Mouse (Mus musculus): ENCODE data around the gene Capn5. TPM values are rescaled to one million over a fixed set of nuclear protein-coding genes. Genes with fewer than 3 reads are reported as not detected.

Capn5 gene
- polyA plus RNA-seq, 1 experiment from 2014 or later: 16.3 TPM

DNA sequence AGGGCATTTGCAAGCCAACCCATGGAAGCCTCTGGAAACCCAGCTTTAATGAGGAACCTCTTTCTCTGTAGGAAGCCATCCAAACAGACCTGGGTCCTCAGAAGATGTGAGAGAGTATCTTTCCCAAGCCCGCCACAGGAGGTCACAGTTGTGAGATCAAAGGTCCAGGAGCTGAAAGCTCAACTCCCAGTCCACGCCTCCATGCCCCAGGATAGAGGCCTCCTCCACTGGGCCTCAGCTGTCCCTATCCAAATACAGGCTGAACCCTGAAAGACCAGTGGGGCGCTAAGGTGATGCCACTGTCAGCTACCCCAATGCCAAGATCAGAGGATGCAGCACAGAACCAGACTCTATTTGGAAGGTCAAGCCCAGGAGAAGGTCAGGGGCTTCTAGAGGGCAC, 35.4 kb downstream of the Capn5 start:
- WGBS: 68% methylated on average over 3 of the region's 3 CpGs
- peaks cover 8% of the 10 kb centered on the region; the same call in 1 of the 2 replicates for H3K27me3 ChIP-seq
- H3K27ac ChIP-seq: 0 out of 2 replicates have a peak overlapping the region, but pooled peaks have one; percentile 30
- no peak overlapping the region for H3K4me3 ChIP-seq
- H3K9me3 ChIP-seq: no peaks in the 10 kb centered on the region
- peaks cover 40% of the 10 kb centered on the region for H3K4me1 ChIP-seq (replicated peaks)
- H3K9ac ChIP-seq: no peak overlapping the region
- H3K4me2 ChIP-seq: no peak overlapping the region
- no peak for ATAC-seq (ENCODE audit: low FRiP score)
- H3K36me3 ChIP-seq: no peaks in the 10 kb centered on the region

DNA sequence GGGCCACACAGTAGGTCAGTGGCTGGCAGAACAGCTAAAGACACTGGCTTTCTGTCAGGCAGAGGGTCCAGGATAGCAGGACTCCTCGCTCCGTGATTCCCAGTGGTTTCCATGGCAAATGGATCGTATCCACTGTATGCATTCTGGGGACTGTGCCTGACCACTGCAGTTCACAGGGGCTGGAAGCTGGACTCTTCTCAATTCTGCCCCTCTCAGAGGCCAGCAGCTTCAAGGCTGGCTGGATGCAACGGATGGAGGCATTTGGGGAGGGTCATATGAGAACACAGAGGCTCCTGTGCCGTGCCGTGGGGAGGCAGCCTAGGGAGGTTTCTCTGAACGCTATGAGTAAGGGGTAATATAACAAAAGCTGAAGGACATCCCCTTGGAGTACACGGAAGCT, 35.8 kb downstream of the Capn5 start:
- Histone ChIP-seq H3K4me3 (no peak overlapping the region), H3K9me3 (no peaks in the 10 kb centered on the region), H3K27ac (peak overlapping the region; percentile 30; the same call in 1 of the 2 replicates), H3K27me3 (peaks cover 8% of the 10 kb centered on the region; the same call in 1 of the 2 replicates), H3K9ac (no peak overlapping the region), H3K4me1 (replicated peaks) (peaks cover 44% of the 10 kb centered on the region), H3K36me3 (no peaks in the 10 kb centered on the region), H3K4me2 (no peak overlapping the region)
- WGBS: 36% methylated on average over 8 of the region's 8 CpGs
- 0 out of 2 replicates have a peak, but pooled peaks have one; percentile 9 for ATAC-seq (ENCODE audit: low FRiP score)

DNA sequence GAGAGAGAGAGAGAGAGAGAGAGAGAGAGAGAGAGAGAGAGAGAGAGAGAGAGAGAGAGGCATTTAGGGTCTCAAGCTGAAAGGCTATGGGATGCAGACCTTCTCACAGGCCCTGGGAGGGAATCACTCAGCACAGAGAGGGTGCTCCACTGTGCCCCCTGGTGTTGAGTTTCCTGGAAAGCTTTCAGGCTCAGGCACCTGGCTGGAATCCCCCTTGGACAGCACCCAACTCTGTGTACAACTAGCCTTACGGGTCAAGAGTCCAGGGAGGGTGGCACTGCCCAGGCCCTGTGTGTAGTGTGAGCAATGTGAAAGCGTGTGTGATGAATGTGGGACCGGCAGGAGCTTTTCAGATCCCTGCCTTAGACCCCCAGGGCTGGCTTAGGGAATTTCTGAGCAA, 36.9 kb downstream of the Capn5 start:
- Histone ChIP-seq H3K36me3 (no peaks in the 10 kb centered on the region), H3K27ac (no peak overlapping the region), H3K4me1 (replicated peaks) (peaks cover 44% of the 10 kb centered on the region), H3K4me3 (no peak overlapping the region), H3K4me2 (no peak overlapping the region), H3K9ac (no peak overlapping the region), H3K27me3 (peaks cover 8% of the 10 kb centered on the region; the same call in 1 of the 2 replicates), H3K9me3 (no peaks in the 10 kb centered on the region)
- ATAC-seq (ENCODE audit: low FRiP score): no peak
- 61% methylated on average over 3 of the region's 3 CpGs for WGBS

DNA sequence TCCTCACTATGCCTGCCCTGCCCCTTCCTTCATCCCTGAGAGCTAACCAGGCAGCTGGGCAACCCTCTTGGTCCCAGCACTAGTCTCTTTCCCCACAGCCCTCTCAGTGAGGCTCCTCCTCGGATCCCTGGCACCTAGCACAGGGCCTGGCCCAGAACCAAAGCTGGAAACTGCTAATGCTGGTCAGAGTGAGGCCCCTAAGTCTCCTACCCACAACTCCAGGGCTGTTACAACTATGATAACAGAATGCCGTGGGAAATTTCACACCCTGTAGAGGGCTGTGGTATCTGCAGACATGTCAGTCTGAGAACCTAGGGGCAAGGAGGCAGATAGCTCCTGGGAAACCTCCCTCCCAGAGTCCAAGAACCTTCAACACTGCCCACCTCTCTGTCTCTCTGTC, 37.5 kb downstream of the Capn5 start:
- H3K4me1 ChIP-seq (replicated peaks): peaks cover 40% of the 10 kb centered on the region
- no peak overlapping the region for H3K9ac ChIP-seq
- no peaks in the 10 kb centered on the region for H3K9me3 ChIP-seq
- ATAC-seq (ENCODE audit: low FRiP score): no peak
- no peak overlapping the region for H3K4me3 ChIP-seq
- H3K27me3 ChIP-seq: peaks cover 8% of the 10 kb centered on the region; the same call in 1 of the 2 replicates
- 44% methylated on average over 2 of the region's 2 CpGs for WGBS
- no peak overlapping the region for H3K4me2 ChIP-seq
- no peak overlapping the region for H3K27ac ChIP-seq
- H3K36me3 ChIP-seq: no peaks in the 10 kb centered on the region

DNA sequence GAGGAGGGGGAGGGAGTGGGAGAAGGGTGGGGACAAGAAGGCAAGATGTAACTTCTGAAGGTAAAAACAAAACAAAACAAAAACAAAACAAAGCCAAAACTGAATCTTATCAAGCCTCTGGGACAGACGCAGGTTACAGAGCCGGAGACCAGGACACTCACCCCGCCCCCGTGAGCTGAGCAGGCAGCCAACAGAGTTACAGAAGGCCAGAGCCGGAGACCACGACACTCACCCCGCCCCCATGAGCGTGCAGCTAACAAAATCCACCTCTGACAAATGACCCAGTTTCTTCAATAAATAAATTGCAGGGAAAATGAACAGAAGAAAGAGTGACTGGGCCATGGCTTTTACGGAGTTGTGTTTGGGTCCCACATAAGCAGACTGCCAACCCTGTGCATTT, 38.9 kb downstream of the Capn5 start:
- H3K9ac ChIP-seq: no peak overlapping the region
- H3K4me2 ChIP-seq: no peak overlapping the region
- H3K9me3 ChIP-seq: no peaks in the 10 kb centered on the region
- H3K27ac ChIP-seq: no peak overlapping the region
- no peaks in the 10 kb centered on the region; the same call in 1 of the 2 replicates for H3K27me3 ChIP-seq
- WGBS: 25% methylated on average over 9 of the region's 9 CpGs
- no peak for ATAC-seq (ENCODE audit: low FRiP score)
- H3K4me1 ChIP-seq (replicated peaks): peaks cover 40% of the 10 kb centered on the region
- peaks cover 9% of the 10 kb centered on the region for H3K36me3 ChIP-seq
- no peak overlapping the region for H3K4me3 ChIP-seq

DNA sequence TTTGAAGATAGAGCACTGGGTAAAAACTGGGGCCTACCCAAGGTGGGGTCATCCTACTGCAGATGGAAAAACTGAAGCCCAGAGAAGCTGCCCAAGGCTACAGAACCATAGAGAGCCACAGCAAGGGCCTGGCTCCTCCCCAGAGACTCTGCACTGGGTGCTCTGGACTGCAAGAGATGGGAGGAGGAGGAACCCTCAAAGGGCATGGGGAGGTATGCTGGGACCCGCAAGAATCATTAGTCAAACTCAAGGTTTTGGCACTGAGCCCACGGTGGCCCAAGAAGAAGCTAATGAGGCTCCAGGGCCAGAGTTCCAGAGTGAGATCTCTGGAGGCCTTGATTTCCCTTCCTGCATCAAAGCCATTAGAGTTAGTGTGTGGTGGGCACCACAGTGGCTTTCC, 40.1 kb downstream of the Capn5 start:
- 0 out of 2 replicates have a peak, but pooled peaks have one; percentile 16 for ATAC-seq (ENCODE audit: low FRiP score)
- Histone ChIP-seq H3K27ac (no peak overlapping the region), H3K4me2 (no peak overlapping the region), H3K4me3 (no peak overlapping the region), H3K4me1 (replicated peaks) (peaks cover 34% of the 10 kb centered on the region), H3K9me3 (no peaks in the 10 kb centered on the region), H3K36me3 (peaks cover 9% of the 10 kb centered on the region), H3K9ac (no peak overlapping the region), H3K27me3 (no peaks in the 10 kb centered on the region)
- WGBS: 68% methylated on average over 2 of the region's 2 CpGs

DNA sequence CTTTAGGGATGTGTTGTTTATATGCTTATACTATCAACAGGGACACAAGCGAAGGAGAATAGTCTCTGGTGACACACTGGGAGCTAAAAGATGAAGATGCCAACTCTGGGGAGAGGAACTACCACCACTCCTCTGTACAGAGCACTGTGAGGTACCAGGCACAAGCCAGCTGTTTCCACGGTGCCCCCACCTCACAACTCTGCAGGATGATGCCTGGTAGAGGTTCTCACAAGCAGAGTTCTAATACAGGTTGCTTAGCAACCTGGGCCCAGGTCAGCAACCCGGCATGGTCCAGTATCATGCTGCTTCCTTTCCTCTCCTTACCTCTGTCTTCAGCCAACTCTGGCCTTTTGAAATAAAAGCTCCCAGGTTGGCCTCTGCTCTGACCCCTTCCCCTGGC, 40.5 kb downstream of the Capn5 start:
- H3K36me3 ChIP-seq: peaks cover 13% of the 10 kb centered on the region
- H3K27me3 ChIP-seq: no peaks in the 10 kb centered on the region
- no peak overlapping the region for H3K4me2 ChIP-seq
- peak; percentile 16; the same call in 1 of the 2 replicates for ATAC-seq (ENCODE audit: low FRiP score)
- peaks cover 30% of the 10 kb centered on the region for H3K4me1 ChIP-seq (replicated peaks)
- 43% methylated on average over 3 of the region's 3 CpGs for WGBS
- H3K27ac ChIP-seq: no peak overlapping the region
- H3K9ac ChIP-seq: no peak overlapping the region
- H3K9me3 ChIP-seq: no peaks in the 10 kb centered on the region
- H3K4me3 ChIP-seq: no peak overlapping the region

DNA sequence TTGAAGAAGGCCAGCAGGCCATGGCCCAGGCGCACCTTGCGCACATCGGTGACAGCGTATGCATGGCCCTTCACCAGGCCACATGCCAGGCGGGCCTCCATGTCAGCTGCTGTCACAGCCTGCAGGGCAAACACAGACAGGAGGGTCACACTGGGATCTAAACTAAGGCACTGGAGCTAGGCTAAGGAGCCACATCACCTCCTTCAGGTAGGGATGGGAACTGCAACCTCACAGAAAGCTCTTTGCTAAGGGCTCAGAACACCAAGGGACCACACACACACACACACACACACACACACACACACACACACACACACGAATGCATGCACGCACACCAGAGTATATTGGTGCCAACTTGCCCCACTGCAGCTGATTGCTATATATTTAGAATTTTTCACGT, 46.3 kb downstream of the Capn5 start:
- H3K4me1 ChIP-seq (replicated peaks): no peaks in the 10 kb centered on the region
- 92% methylated on average over 8 of the region's 8 CpGs for WGBS

DNA sequence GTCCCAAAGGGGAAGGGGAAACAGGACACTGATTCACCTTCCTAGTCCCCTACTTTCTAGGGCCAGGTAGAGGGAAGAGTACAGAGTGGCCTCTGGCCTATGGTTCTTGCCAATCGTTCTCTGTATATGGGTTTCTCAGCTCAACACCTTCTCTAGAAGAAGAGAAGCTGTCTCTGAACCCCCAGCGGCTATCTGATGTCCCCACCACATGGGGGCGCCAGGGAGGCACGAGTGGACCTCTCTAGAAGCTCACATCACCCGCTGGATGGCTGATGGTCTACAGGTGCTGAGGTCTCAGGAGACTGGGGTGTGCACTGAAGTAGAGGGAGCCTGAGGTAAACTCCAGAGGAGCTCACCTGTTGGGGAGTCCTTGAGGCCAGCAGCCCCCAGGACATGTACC, 52.6 kb downstream of the Capn5 start:
- Histone ChIP-seq H3K36me3 (peaks cover 49% of the 10 kb centered on the region), H3K27me3 (0 out of 2 replicates have a peak, but pooled peaks cover 5% of the 10 kb centered on the region), H3K4me2 (no peak overlapping the region), H3K4me1 (replicated peaks) (peaks cover 2% of the 10 kb centered on the region), H3K4me3 (no peak overlapping the region), H3K9me3 (no peaks in the 10 kb centered on the region), H3K27ac (no peak overlapping the region), H3K9ac (no peak overlapping the region)
- ATAC-seq (ENCODE audit: low FRiP score): no peak
- 38% methylated on average over 5 of the region's 5 CpGs for WGBS

More for the DNA sequence above, 46.3 kb downstream of the Capn5 start:
- Histone ChIP-seq H3K4me2 (no peak overlapping the region), H3K27me3 (no peaks in the 10 kb centered on the region), H3K9ac (no peak overlapping the region), H3K36me3 (peaks cover 48% of the 10 kb centered on the region), H3K27ac (no peak overlapping the region), H3K4me3 (no peak overlapping the region), H3K9me3 (no peaks in the 10 kb centered on the region)
- ATAC-seq (ENCODE audit: low FRiP score): no peak

DNA sequence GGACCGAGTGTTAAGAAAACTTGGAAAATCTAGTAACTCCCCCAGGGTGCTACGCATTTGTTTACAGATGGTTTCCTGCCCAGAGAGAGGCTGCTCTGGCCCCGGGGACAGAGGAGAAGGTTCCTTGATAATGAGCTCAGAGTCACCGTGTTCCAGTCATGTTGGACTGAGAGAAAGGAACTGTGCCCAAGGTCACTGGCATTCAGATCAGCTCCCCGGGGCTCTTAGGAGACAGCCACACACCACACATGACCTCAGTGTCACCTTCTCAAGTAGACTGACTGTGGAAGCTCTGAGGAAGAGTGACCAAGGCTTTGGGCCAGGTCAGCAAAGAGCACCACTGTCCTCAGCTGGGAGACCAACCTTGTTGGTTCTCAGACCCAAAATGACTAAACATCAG, 53.4 kb downstream of the Capn5 start:
- Histone ChIP-seq H3K4me1 (replicated peaks) (peaks cover 7% of the 10 kb centered on the region), H3K9ac (no peak overlapping the region), H3K4me3 (no peak overlapping the region), H3K4me2 (no peak overlapping the region), H3K27me3 (0 out of 2 replicates have a peak, but pooled peaks cover 5% of the 10 kb centered on the region), H3K36me3 (peaks cover 48% of the 10 kb centered on the region), H3K27ac (no peak overlapping the region), H3K9me3 (no peaks in the 10 kb centered on the region)
- WGBS: 70% methylated on average over 5 of the region's 5 CpGs
- no peak for ATAC-seq (ENCODE audit: low FRiP score)

DNA sequence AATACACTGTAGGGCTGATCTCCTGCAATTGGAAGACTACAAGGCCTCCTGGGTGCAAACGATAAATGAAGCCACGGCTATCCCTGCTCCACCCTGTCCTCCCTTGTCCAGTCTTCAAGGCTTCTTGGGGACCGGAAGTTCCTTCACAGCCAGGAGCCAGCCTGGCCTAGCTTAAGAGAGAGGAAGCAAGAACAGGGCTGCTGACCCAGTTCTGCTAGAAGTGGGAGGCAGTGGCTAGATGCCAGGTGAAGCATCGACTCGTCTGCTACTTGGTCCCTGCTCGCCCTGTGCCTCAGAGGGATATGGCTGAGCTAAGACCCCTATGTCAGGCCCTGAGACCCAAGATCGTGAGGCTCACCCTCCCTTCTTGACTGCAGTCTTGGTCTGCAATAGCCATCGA, 56.4 kb downstream of the Capn5 start:
- WGBS: 78% methylated on average over 8 of the region's 8 CpGs
- no peak overlapping the region for H3K4me3 ChIP-seq
- ATAC-seq (ENCODE audit: low FRiP score): no peak

DNA sequence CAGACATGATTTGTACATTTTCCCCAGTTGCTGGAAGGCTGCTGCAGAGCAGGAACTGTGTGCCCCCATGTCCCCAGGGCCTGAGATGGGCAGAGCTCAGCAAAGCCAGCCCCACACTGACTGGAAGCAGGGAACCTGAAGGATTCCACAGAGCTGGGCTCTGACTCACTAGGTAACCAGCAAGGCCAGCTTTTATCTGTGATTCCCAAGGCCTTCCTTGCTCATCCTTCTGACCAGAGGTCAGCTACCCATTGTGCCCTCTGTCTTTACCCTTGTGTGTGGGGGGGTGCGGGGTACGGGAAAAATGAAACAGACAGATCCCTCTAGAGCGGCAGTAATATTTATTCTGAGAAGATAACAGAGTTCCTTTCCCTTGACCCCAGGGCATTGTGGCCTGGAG, 56.8 kb downstream of the Capn5 start:
- Histone ChIP-seq H3K4me1 (replicated peaks) (peaks cover 17% of the 10 kb centered on the region), H3K4me3 (no peak overlapping the region), H3K36me3 (peaks cover 24% of the 10 kb centered on the region), H3K9me3 (no peaks in the 10 kb centered on the region), H3K27me3 (0 out of 2 replicates have a peak, but pooled peaks cover 5% of the 10 kb centered on the region), H3K4me2 (no peak overlapping the region), H3K27ac (no peak overlapping the region), H3K9ac (0 out of 2 replicates have a peak overlapping the region, but pooled peaks have one; percentile 35)
- ATAC-seq (ENCODE audit: low FRiP score): no peak
- WGBS: 72% methylated on average over 3 of the region's 3 CpGs

More for the DNA sequence above, 56.4 kb downstream of the Capn5 start:
- Histone ChIP-seq H3K9me3 (no peaks in the 10 kb centered on the region), H3K36me3 (peaks cover 25% of the 10 kb centered on the region), H3K4me2 (no peak overlapping the region), H3K27ac (no peak overlapping the region), H3K9ac (no peak overlapping the region), H3K27me3 (0 out of 2 replicates have a peak, but pooled peaks cover 5% of the 10 kb centered on the region), H3K4me1 (replicated peaks) (peaks cover 16% of the 10 kb centered on the region)

DNA sequence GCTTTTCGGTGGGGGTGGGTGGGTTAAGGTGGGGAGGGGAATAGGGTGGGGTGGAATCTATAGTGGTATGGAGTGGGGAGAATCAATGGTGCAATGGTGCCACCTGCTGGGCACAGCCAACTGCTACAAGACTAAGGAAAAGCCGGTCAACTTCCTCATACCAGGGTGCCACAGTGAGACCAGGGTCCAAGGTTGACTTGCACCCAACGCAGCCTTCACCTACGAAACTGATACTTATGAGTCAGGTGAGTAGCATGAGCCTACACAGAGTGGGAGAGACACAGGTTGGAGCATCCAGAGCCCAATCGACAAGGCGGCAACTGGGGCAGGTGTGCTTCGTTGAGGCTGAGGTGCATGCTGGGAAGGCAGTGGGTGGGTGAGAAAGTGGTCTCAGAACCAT, 57.7 kb downstream of the Capn5 start:
- H3K36me3 ChIP-seq: peaks cover 15% of the 10 kb centered on the region
- peak overlapping the region; percentile 56 for H3K4me2 ChIP-seq
- H3K4me3 ChIP-seq: peak overlapping the region; percentile 25
- H3K27ac ChIP-seq: no peak overlapping the region
- peak overlapping the region; percentile 43 for H3K9ac ChIP-seq
- WGBS: 12% methylated on average over 7 of the region's 7 CpGs
- ATAC-seq (ENCODE audit: low FRiP score): peak; percentile 80
- 0 out of 2 replicates have a peak, but pooled peaks cover 5% of the 10 kb centered on the region for H3K27me3 ChIP-seq
- no peaks in the 10 kb centered on the region for H3K9me3 ChIP-seq
- H3K4me1 ChIP-seq (replicated peaks): peaks cover 17% of the 10 kb centered on the region

All from hindbrain, embryonic 13.5 days (tissue).